Mouse (Mus musculus): ENCODE measurements around the gene Gm47189. TPM values are rescaled to one million over a fixed set of nuclear protein-coding genes. Genes with fewer than 3 reads are reported as not detected.
"Not testable (repeated sequence)": the region's sequence is repeated elsewhere in the genome, so short reads cannot be mapped to it uniquely, and the experiment has no call there.

Gene Gm47189
- not detected in 2 replicates for total RNA-seq (2014; fragmentation: Nextera tagmentation)
- 0.33 TPM in 1 of 2 replicates, not detected in the other for total RNA-seq (2017)
- polyA plus RNA-seq (2012), result not detected in 2 replicates

DNA sequence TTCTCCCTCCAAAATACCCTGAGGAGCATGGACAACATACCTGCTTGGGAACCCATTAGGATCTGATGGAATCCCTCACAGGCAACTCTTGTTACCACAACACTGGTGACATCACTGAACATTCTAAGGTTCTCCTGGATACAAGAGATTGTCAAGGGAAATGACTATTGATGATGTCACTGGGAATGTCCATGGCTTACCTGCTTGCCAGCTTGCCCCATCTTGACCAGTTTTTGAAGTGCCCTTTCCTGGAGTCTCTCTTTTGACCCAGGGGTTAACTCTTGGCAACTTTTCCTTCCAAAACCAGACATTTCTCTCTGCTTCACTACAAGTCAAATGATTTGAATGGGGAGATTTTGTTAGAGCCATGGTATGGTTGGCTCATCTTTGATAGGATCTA lies at the start of gene Gm47189:
Gm47189 (minus strand) TSS at position 101 of the 400 bp plus-strand sequence.
- H3K36me3 ChIP-seq (replicated peaks); H3K27me3 ChIP-seq (ENCODE audit: insufficient read depth, low read length); DNase-seq (ENCODE audit: low spot score); H3K9me3 ChIP-seq (replicated peaks); H3K4me1 ChIP-seq (ENCODE audit: insufficient read depth, low read depth, low read length); ATAC-seq (ENCODE audit: extremely low read depth, insufficient number of reproducible peaks, low FRiP score, poor library complexity, severe bottlenecking); H3K4me3 ChIP-seq (ENCODE audit: low read depth, low read length): not testable (repeated sequence)

DNA sequence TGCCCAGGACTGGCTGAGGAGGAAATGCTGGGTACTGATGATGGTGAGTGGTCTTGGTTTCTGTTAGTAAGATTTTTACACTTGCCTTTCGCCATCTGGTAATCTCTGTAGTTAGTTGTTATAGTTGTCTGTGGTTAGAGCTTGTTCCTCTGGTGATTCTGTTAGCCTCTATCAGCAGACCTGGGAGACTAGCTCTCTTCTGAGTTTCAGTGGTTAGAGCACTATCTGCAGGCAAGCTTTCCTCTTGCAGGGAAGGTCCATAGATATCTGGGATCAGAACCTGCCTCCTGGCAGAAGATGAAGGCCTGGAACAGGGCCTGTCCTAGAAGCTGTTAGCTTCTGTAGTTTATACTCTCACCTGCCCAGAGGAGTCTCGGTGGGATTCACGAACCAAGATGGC lies 16.3 kb downstream of the Gm47189 start:
- H3K9me3 ChIP-seq (replicated peaks); H3K27me3 ChIP-seq (ENCODE audit: insufficient read depth, low read length); ATAC-seq (ENCODE audit: extremely low read depth, insufficient number of reproducible peaks, low FRiP score, poor library complexity, severe bottlenecking); DNase-seq (ENCODE audit: low spot score); H3K36me3 ChIP-seq (replicated peaks); H3K4me3 ChIP-seq (ENCODE audit: low read depth, low read length); H3K4me1 ChIP-seq (ENCODE audit: insufficient read depth, low read depth, low read length): not testable (repeated sequence)

DNA sequence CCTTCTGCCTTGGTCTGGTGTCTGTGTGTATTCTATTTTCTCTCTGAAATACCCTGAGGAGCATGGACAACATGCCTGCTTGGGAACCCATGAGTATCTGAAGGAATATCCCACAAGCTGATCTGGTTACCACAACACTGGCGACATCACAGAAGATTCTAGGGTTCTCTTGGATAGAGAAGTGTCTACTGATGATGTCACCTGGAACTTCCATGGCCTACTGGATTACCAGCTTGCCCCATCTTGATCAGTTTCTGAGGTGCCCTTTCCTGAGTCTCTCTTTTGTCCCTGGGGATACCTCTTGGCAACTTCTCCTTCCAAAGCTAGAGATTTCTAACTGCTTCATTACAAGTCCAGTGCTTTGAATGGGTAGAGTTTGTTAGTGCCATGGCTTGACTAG lies 21.7 kb downstream of the Gm47189 start, which contains the start of gene Gm7929:
Gm7929 (minus strand) TSS at position 101 of the 400 bp plus-strand sequence.
- H3K27me3 ChIP-seq (ENCODE audit: insufficient read depth, low read length); ATAC-seq (ENCODE audit: extremely low read depth, insufficient number of reproducible peaks, low FRiP score, poor library complexity, severe bottlenecking); H3K4me1 ChIP-seq (ENCODE audit: insufficient read depth, low read depth, low read length); H3K9me3 ChIP-seq (replicated peaks); H3K4me3 ChIP-seq (ENCODE audit: low read depth, low read length); DNase-seq (ENCODE audit: low spot score); H3K36me3 ChIP-seq (replicated peaks): not testable (repeated sequence)

DNA sequence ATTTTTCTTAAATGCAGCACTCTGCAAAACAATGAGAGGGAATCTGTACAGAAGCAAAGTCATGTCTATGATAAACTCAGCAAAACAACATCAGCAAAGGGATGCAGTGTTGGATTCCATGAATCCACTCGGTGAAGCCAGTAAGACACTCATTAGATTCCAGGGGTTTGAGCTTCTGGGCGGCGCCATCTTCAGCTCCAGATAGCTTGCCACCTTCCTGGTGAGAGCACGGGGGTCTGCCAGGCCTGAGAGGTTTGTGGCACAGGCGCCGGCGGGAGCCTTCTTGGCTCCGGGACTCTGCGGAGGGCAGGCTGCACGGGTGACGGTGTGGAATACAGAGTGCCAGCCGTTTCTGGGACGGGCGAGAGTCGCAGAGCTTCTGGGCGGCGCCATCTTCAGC lies 48.8 kb downstream of the Gm47189 start:
- not testable (repeated sequence) for H3K4me3 ChIP-seq (ENCODE audit: low read depth, low read length); H3K27me3 ChIP-seq (ENCODE audit: insufficient read depth, low read length); H3K36me3 ChIP-seq (replicated peaks); ATAC-seq (ENCODE audit: extremely low read depth, insufficient number of reproducible peaks, low FRiP score, poor library complexity, severe bottlenecking); DNase-seq (ENCODE audit: low spot score); H3K9me3 ChIP-seq (replicated peaks); H3K4me1 ChIP-seq (ENCODE audit: insufficient read depth, low read depth, low read length)

DNA sequence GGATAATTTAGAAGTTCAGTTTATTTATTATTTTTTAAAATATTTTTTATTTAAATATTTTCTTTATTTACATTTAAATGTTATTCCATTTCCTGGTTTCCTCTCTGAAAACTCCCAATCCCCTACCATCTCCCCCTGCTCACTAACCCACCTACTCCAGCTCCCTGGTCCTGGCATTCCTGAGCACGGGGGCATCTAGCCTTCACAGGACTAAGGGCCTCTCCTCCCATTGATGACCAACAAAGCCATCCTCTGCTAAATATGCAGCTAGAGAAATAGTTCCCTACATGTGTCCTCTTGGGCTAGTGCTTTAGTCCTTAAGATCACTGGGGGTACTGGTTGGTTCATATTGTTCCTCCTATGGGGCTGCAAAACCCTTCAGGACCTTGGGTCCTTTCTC lies 55.1 kb downstream of the Gm47189 start:
- not testable (repeated sequence) for H3K9me3 ChIP-seq (replicated peaks); H3K4me3 ChIP-seq (ENCODE audit: low read depth, low read length); H3K27me3 ChIP-seq (ENCODE audit: insufficient read depth, low read length); H3K4me1 ChIP-seq (ENCODE audit: insufficient read depth, low read depth, low read length); H3K36me3 ChIP-seq (replicated peaks); ATAC-seq (ENCODE audit: extremely low read depth, insufficient number of reproducible peaks, low FRiP score, poor library complexity, severe bottlenecking); DNase-seq (ENCODE audit: low spot score)

Other genes with a start within 250 kb of the Gm47189 start
- not detected in 2 replicates for gene Gm7970, start 216.9 kb downstream of the Gm47189 start, total RNA-seq (2014; fragmentation: Nextera tagmentation)
- not detected in 2 replicates for gene Gm7970, start 216.9 kb downstream of the Gm47189 start, total RNA-seq (2017)
- gene Gm7970, start 216.9 kb downstream of the Gm47189 start, polyA plus RNA-seq (2012), result not detected in 2 replicates
- 0.58 TPM in 1 of 2 replicates, not detected in the other for gene 1700049E17Rik2, start 199.2 kb downstream of the Gm47189 start, total RNA-seq (2014; fragmentation: Nextera tagmentation)
- 0.22 TPM in 1 of 2 replicates, not detected in the other for gene 1700049E17Rik2, start 199.2 kb downstream of the Gm47189 start, total RNA-seq (2017)
- gene 1700049E17Rik2, start 199.2 kb downstream of the Gm47189 start, polyA plus RNA-seq (2012), result not detected in 2 replicates
- gene Gm3072, start 147.8 kb downstream of the Gm47189 start, total RNA-seq (2014; fragmentation: Nextera tagmentation), result not detected in 2 replicates
- not detected in 2 replicates for gene Gm3072, start 147.8 kb downstream of the Gm47189 start, total RNA-seq (2017)
- not detected in 2 replicates for gene Gm3072, start 147.8 kb downstream of the Gm47189 start, polyA plus RNA-seq (2012)
- not detected in 2 replicates for gene Gm3676, start 126.0 kb downstream of the Gm47189 start, total RNA-seq (2014; fragmentation: Nextera tagmentation)
- gene Gm3676, start 126.0 kb downstream of the Gm47189 start, total RNA-seq (2017), result not detected in 2 replicates
- gene Gm3676, start 126.0 kb downstream of the Gm47189 start, polyA plus RNA-seq (2012), result not detected in 2 replicates
- gene Gm8068, start 70.6 kb downstream of the Gm47189 start, total RNA-seq (2014; fragmentation: Nextera tagmentation), result not detected in 2 replicates
- not detected in 2 replicates for gene Gm8068, start 70.6 kb downstream of the Gm47189 start, total RNA-seq (2017)
- not detected in 2 replicates for gene Gm8068, start 70.6 kb downstream of the Gm47189 start, polyA plus RNA-seq (2012)
- not detected in 2 replicates for gene Gm7929, start 21.8 kb downstream of the Gm47189 start, total RNA-seq (2014; fragmentation: Nextera tagmentation)
- not detected in 2 replicates for gene Gm7929, start 21.8 kb downstream of the Gm47189 start, total RNA-seq (2017)
- not detected in 2 replicates for gene Gm7929, start 21.8 kb downstream of the Gm47189 start, polyA plus RNA-seq (2012)
- gene Gm7980, start 134.8 kb upstream of the Gm47189 start, total RNA-seq (2014; fragmentation: Nextera tagmentation), result not detected in 2 replicates
- gene Gm7980, start 134.8 kb upstream of the Gm47189 start, total RNA-seq (2017), result not detected in 2 replicates
- not detected in 2 replicates for gene Gm7980, start 134.8 kb upstream of the Gm47189 start, polyA plus RNA-seq (2012)
- gene 1700049E17Rik1, start 152.5 kb upstream of the Gm47189 start, total RNA-seq (2014; fragmentation: Nextera tagmentation), result not detected in 2 replicates
- gene 1700049E17Rik1, start 152.5 kb upstream of the Gm47189 start, total RNA-seq (2017), result not detected in 2 replicates
- not detected in 2 replicates for gene 1700049E17Rik1, start 152.5 kb upstream of the Gm47189 start, polyA plus RNA-seq (2012)
- gene 1700024B05Rik, start 171.6 kb upstream of the Gm47189 start, total RNA-seq (2014; fragmentation: Nextera tagmentation), result not detected in 2 replicates
- gene 1700024B05Rik, start 171.6 kb upstream of the Gm47189 start, total RNA-seq (2017), result 0.58 TPM in 1 of 2 replicates, not detected in the other
- not detected in 2 replicates for gene 1700024B05Rik, start 171.6 kb upstream of the Gm47189 start, polyA plus RNA-seq (2012)
- not detected in 2 replicates for gene Gm6401, start 195.5 kb upstream of the Gm47189 start, total RNA-seq (2014; fragmentation: Nextera tagmentation)
- 0.11 TPM in 1 of 2 replicates, not detected in the other for gene Gm6401, start 195.5 kb upstream of the Gm47189 start, total RNA-seq (2017)
- not detected in 2 replicates for gene Gm6401, start 195.5 kb upstream of the Gm47189 start, polyA plus RNA-seq (2012)
- gene Gm3543, start 210.9 kb upstream of the Gm47189 start, total RNA-seq (2014; fragmentation: Nextera tagmentation), result not detected in 2 replicates
- gene Gm3543, start 210.9 kb upstream of the Gm47189 start, total RNA-seq (2017), result not detected in 2 replicates
- not detected in 2 replicates for gene Gm3543, start 210.9 kb upstream of the Gm47189 start, polyA plus RNA-seq (2012)